Mouse (Mus musculus): Measurements from ENCODE around the gene Ndufs8.

GRCm38 (mm10) chr19:3896208-3896607, 16.4 kb downstream of the Ndufs8 start:
- no peak for TF ChIP-seq USF1 (IDR thresholded peaks at IDR 0.05; ENCODE audit: low read depth)
- no peak for TF ChIP-seq CTCF (IDR thresholded peaks at IDR 0.05; ENCODE audit: control insufficient read depth, insufficient read depth, insufficient read length)
- no peak for TF ChIP-seq MYOG (IDR thresholded peaks at IDR 0.05; ENCODE audit: control insufficient read depth, extremely low read depth, insufficient read length)
- TF ChIP-seq CEBPB (IDR thresholded peaks at IDR 0.05; ENCODE audit: low read depth): no peak
- no peak for TF ChIP-seq FOSL1 (IDR thresholded peaks at IDR 0.05; ENCODE audit: insufficient read depth, low read length, poor library complexity, severe bottlenecking)
- no peak for TF ChIP-seq MYOD1 (IDR thresholded peaks at IDR 0.05; ENCODE audit: control insufficient read depth, insufficient read length, low read depth)
